Mouse (Mus musculus) kidney, postnatal 0 days (tissue): ENCODE measurements around the gene St6gal1. TPM values are rescaled to one million over a fixed set of nuclear protein-coding genes. Genes with fewer than 3 reads are reported as not detected.

Experiments
- ATAC-seq: fragments of 200-750 bp; cut with Nextera tagmentation; replicated peaks from 2 replicates; pipeline ENCODE4 v1.8.0; 2017; ENCODE audit warnings: low read depth, moderate number of reproducible peaks, moderate TSS enrichment, moderate library complexity; ENCODE audit not compliant: low FRiP score
- DNase-seq: peaks from one replicate; pipeline ENCODE4 v3.0.0-alpha.2; 2016; ENCODE audit warnings: low spot score
- H3K27ac ChIP-seq: fragments of 300-500 bp; sonication (generic); 2 replicates; pipeline ENCODE4 v1.5.1; 2014; ENCODE audit warnings: mild to moderate bottlenecking
- H3K27me3 ChIP-seq: fragments of 300-500 bp; sonication (generic); 2 replicates; pipeline ENCODE4 v1.6.1; 2014; ENCODE audit warnings: low read length, mixed read lengths; ENCODE audit not compliant: insufficient read depth
- H3K36me3 ChIP-seq: fragments of 300-500 bp; sonication (generic); 2 replicates; pipeline ENCODE4 v1.6.1; 2014; ENCODE audit warnings: low read length, mixed read lengths; ENCODE audit not compliant: insufficient read depth
- H3K4me1 ChIP-seq: fragments of 300-500 bp; sonication (generic); replicated peaks from 2 replicates; pipeline ENCODE4 v1.6.1; 2014; ENCODE audit warnings: antibody characterized with exemption, low read length, mixed read lengths; ENCODE audit not compliant: insufficient read depth
- H3K4me2 ChIP-seq: fragments of 300-500 bp; sonication (generic); 2 replicates; pipeline ENCODE4 v1.6.1; 2014; ENCODE audit warnings: mild to moderate bottlenecking, low read length, moderate library complexity, mixed read lengths
- H3K4me3 ChIP-seq: fragments of 300-500 bp; sonication (generic); replicated peaks from 2 replicates; pipeline ENCODE4 v1.5.1; 2014; ENCODE audit warnings: low read depth, low read length
- H3K9ac ChIP-seq: fragments of 300-500 bp; sonication (generic); 2 replicates; pipeline ENCODE4 v1.6.1; 2014; ENCODE audit warnings: low read depth, low read length
- H3K9me3 ChIP-seq: fragments of 300-500 bp; sonication (generic); replicated peaks from 2 replicates; pipeline ENCODE4 v1.6.1; 2016; ENCODE audit warnings: low read length, inconsistent platforms, mixed read lengths
- CTCF ChIP-seq: IDR thresholded peaks from 2 replicates; pipeline ENCODE4 v1.5.1; 2016; ENCODE audit warnings: antibody characterized with exemption, low read depth, mild to moderate bottlenecking, moderate library complexity
- WGBS: fragments of 180-500 bp; shearing (Covaris S2); extraction: QIAGEN DNeasy Blood & Tissue Kit; methylation state at CpG from one replicate; pipeline ENCODE4 v1.1.7; 2014; 5-methylcytosine and 5-hydroxymethylcytosine counted together
- polyA plus RNA-seq: library from polyadenylated mRNA; unstranded; fragments of >200 nt; fragmentation: Nextera tagmentation; extraction: Ambion mirVana; gene quantifications from 2 replicates; pipeline ENCODE4 v1.2.1, GENCODE M21; 2015

The St6gal1 gene
- polyA plus RNA-seq, 1 experiment from 2014 or later: 28.6 TPM

GRCm38 (mm10) chr16:23251445-23251773, 26.9 kb downstream of the St6gal1 start:
- no peak for ATAC-seq
- H3K27ac ChIP-seq: no peak overlapping the region
- 86% methylated on average over 2 of the region's 2 CpGs for WGBS

GRCm38 (mm10) chr16:23253620-23254019, 29.1 kb downstream of the St6gal1 start:
- no peak for ATAC-seq

More at GRCm38 (mm10) chr16:23251445-23251773, 26.9 kb downstream of the St6gal1 start:
- Histone ChIP-seq H3K4me3 (no peak overlapping the region), H3K36me3 (no peaks in the 10 kb centered on the region), H3K4me1 (0 out of 2 replicates have a peak, but pooled peaks cover 5% of the 10 kb centered on the region), H3K4me2 (no peak overlapping the region), H3K9ac (no peak overlapping the region), H3K9me3 (no peaks in the 10 kb centered on the region), H3K27me3 (no peaks in the 10 kb centered on the region)
- TF ChIP-seq CTCF: no peak
- DNase-seq: no peak

GRCm38 (mm10) chr16:23254062-23254461, 29.5 kb downstream of the St6gal1 start:
- no peak overlapping the region for H3K9ac ChIP-seq
- H3K9me3 ChIP-seq: no peaks in the 10 kb centered on the region
- no peak overlapping the region for H3K4me3 ChIP-seq
- DNase-seq (no peak), ATAC-seq (no peak)
- no peak for TF ChIP-seq CTCF
- no peaks in the 10 kb centered on the region for H3K27me3 ChIP-seq
- H3K4me1 ChIP-seq: peaks cover 14% of the 10 kb centered on the region; the same call in 1 of the 2 replicates
- 53% methylated on average over 1 of the region's 1 CpGs for WGBS
- H3K36me3 ChIP-seq: no peaks in the 10 kb centered on the region
- no peak overlapping the region for H3K4me2 ChIP-seq
- no peak overlapping the region for H3K27ac ChIP-seq

More at GRCm38 (mm10) chr16:23253620-23254019, 29.1 kb downstream of the St6gal1 start:
- Histone ChIP-seq H3K9ac (no peak overlapping the region), H3K4me2 (no peak overlapping the region), H3K9me3 (no peaks in the 10 kb centered on the region), H3K4me1 (peaks cover 10% of the 10 kb centered on the region; the same call in 1 of the 2 replicates), H3K4me3 (no peak overlapping the region), H3K27me3 (no peaks in the 10 kb centered on the region), H3K27ac (no peak overlapping the region), H3K36me3 (no peaks in the 10 kb centered on the region)
- 49% methylated on average over 6 of the region's 6 CpGs for WGBS
- no peak for DNase-seq
- TF ChIP-seq CTCF: no peak

GRCm38 (mm10) chr16:23256638-23257037, 32.1 kb downstream of the St6gal1 start:
- Histone ChIP-seq H3K27me3 (no peaks in the 10 kb centered on the region), H3K4me1 (peaks cover 14% of the 10 kb centered on the region; the same call in 1 of the 2 replicates), H3K4me2 (no peak overlapping the region), H3K9me3 (no peaks in the 10 kb centered on the region), H3K4me3 (no peak overlapping the region), H3K27ac (no peak overlapping the region), H3K36me3 (no peaks in the 10 kb centered on the region), H3K9ac (no peak overlapping the region)
- ATAC-seq (no peak), DNase-seq (no peak)
- no peak for TF ChIP-seq CTCF
- 51% methylated on average over 7 of the region's 7 CpGs for WGBS

- no peak for ATAC-seq
Measured at GRCm38 (mm10) chr16:23258429-23258822, 33.9 kb downstream of the St6gal1 start.

GRCm38 (mm10) chr16:23258823-23259457, 34.4 kb downstream of the St6gal1 start:
- Histone ChIP-seq H3K36me3 (no peaks in the 10 kb centered on the region), H3K4me2 (no peak overlapping the region), H3K27ac (no peak overlapping the region), H3K9ac (no peak overlapping the region), H3K4me3 (no peak overlapping the region), H3K27me3 (no peaks in the 10 kb centered on the region), H3K4me1 (peaks cover 14% of the 10 kb centered on the region; the same call in 1 of the 2 replicates), H3K9me3 (no peaks in the 10 kb centered on the region)
- TF ChIP-seq CTCF: no peak
- DNase-seq: no peak
- ATAC-seq: no peak
- WGBS: 23% methylated on average over 4 of the region's 4 CpGs

More at GRCm38 (mm10) chr16:23258429-23258822, 33.9 kb downstream of the St6gal1 start:
- Histone ChIP-seq H3K4me3 (no peak overlapping the region), H3K4me2 (no peak overlapping the region), H3K36me3 (no peaks in the 10 kb centered on the region), H3K9ac (no peak overlapping the region), H3K9me3 (no peaks in the 10 kb centered on the region), H3K27ac (no peak overlapping the region), H3K4me1 (peaks cover 14% of the 10 kb centered on the region; the same call in 1 of the 2 replicates), H3K27me3 (no peaks in the 10 kb centered on the region)
- no peak for DNase-seq
- TF ChIP-seq CTCF: no peak
- 48% methylated on average over 7 of the region's 7 CpGs for WGBS
